Mouse (Mus musculus) layer of hippocampus, postnatal 36 days (tissue): ENCODE data around the gene Tmem63c. TPM values are rescaled to one million over a fixed set of nuclear protein-coding genes. Genes with fewer than 3 reads are reported as not detected.
A peak's percentile ranks its signal among the peaks of the same experiment; 100 is the strongest.

Experiments
- DNase-seq, 2 experiments: peaks; one replicate each; pipeline ENCODE4 v3.0.0; 2022
- total RNA-seq, 2 experiments: library from RNA; stranded (reverse); gene quantifications; 2 replicates each; pipeline ENCODE4 v1.2.3; 2021

The Tmem63c gene
- total RNA-seq = 10 to 100 TPM; 36.2 to 36.4 TPM

- no peak for DNase-seq
Observed at GRCm38 (mm10) chr12:87021040-87021439, at the start of gene Tmem63c. Gene Tmem63c (plus strand): TSS chr12:87021340.

- DNase-seq = peak in 1 of 2 experiments; percentile 48
Observed at GRCm38 (mm10) chr12:86973216-86973615, 47.9 kb upstream of the Tmem63c start.

GRCm38 (mm10) chr12:86973706-86974105 lies 47.4 kb upstream of the Tmem63c start:
- no peak for DNase-seq

GRCm38 (mm10) chr12:86974387-86975288 lies 46.5 kb upstream of the Tmem63c start:
- DNase-seq = peak; percentile 68 to 69

GRCm38 (mm10) chr12:86975761-86976160 lies 45.4 kb upstream of the Tmem63c start:
- no peak for DNase-seq

GRCm38 (mm10) chr12:86976511-86977168 lies 44.5 kb upstream of the Tmem63c start:
- no peak for DNase-seq

- DNase-seq = peak; percentile 60 to 71
Observed at GRCm38 (mm10) chr12:86977833-86978232, 43.3 kb upstream of the Tmem63c start.

- no peak for DNase-seq
Observed at GRCm38 (mm10) chr12:86981180-86981579, 40.0 kb upstream of the Tmem63c start.

- peak; percentile 52 to 60 for DNase-seq
Observed at GRCm38 (mm10) chr12:86983470-86984193, 37.5 kb upstream of the Tmem63c start.

GRCm38 (mm10) chr12:86984194-86984555 lies 37.0 kb upstream of the Tmem63c start:
- DNase-seq = no peak

GRCm38 (mm10) chr12:86986562-86986961 lies 34.6 kb upstream of the Tmem63c start:
- no peak for DNase-seq

- no peak for DNase-seq
Observed at GRCm38 (mm10) chr12:86988227-86988626, 32.9 kb upstream of the Tmem63c start.

GRCm38 (mm10) chr12:86989378-86989777 lies 31.8 kb upstream of the Tmem63c start:
- no peak for DNase-seq

GRCm38 (mm10) chr12:86989890-86990754 lies 31.0 kb upstream of the Tmem63c start, which contains the start of gene Zdhhc22:
Gene Zdhhc22 (minus strand): TSS chr12:86990430.
- no peak for DNase-seq

GRCm38 (mm10) chr12:86990755-86991110 lies 30.4 kb upstream of the Tmem63c start:
- DNase-seq = no peak

GRCm38 (mm10) chr12:86994166-86994565 lies 27.0 kb upstream of the Tmem63c start:
- DNase-seq = no peak

- DNase-seq = no peak
Observed at GRCm38 (mm10) chr12:86994776-86995175, 26.4 kb upstream of the Tmem63c start.

- DNase-seq = no peak
Observed at GRCm38 (mm10) chr12:86995931-86996330, 25.2 kb upstream of the Tmem63c start.

- no peak for DNase-seq
Observed at GRCm38 (mm10) chr12:86998699-86999098, 22.4 kb upstream of the Tmem63c start.

- no peak for DNase-seq
Observed at GRCm38 (mm10) chr12:86999283-86999820, 21.8 kb upstream of the Tmem63c start.

GRCm38 (mm10) chr12:87000151-87000839 lies 20.8 kb upstream of the Tmem63c start:
- DNase-seq = no peak
